Mouse (Mus musculus): ENCODE measurements at regions not wholly inside any gene's neighbourhood (a gene's known extent, or its start where the extent isn't known, plus 50 kb on each side); places are given as distances from the start of the nearest gene placed in this dataset.

- H3K27ac ChIP-seq (ENCODE audit: control insufficient read depth, insufficient read depth, low read length), result no peak overlapping the region
- no peak for DNase-seq
- 25% methylated on average over 9 of the region's 9 CpGs for WGBS
Observed at GRCm38 (mm10) chr12:78098765-78099194, 95.3 kb upstream of the Gm6657 start.

GRCm38 (mm10) chr12:78099761-78100160 lies 94.3 kb upstream of the Gm6657 start:
- 93% methylated on average over 4 of the region's 4 CpGs for WGBS
- no peak for DNase-seq
- Histone ChIP-seq H3K4me3 (ENCODE audit: control insufficient read depth, insufficient read depth, low read length) (no peak overlapping the region), H3K27ac (ENCODE audit: control insufficient read depth, insufficient read depth, low read length) (no peak overlapping the region), H3K36me3 (ENCODE audit: control insufficient read depth, insufficient read depth, low read length) (no peaks in the 10 kb centered on the region), H3K4me1 (replicated peaks; ENCODE audit: control insufficient read depth, insufficient read depth, low read length) (no peaks in the 10 kb centered on the region), H3K27me3 (ENCODE audit: control insufficient read depth, insufficient read depth, low read length) (no peaks in the 10 kb centered on the region)
- TF ChIP-seq CTCF (IDR thresholded peaks at IDR 0.05; ENCODE audit: borderline replicate concordance, control insufficient read depth, extremely low read depth, insufficient read depth, low read length, poor library complexity) (no peak), POLR2A (IDR thresholded peaks at IDR 0.05; ENCODE audit: control insufficient read depth, extremely low read depth, insufficient read depth, low read length, poor library complexity) (no peak)

More at GRCm38 (mm10) chr12:78098765-78099194, 95.3 kb upstream of the Gm6657 start:
- no peak for TF ChIP-seq CTCF (IDR thresholded peaks at IDR 0.05; ENCODE audit: borderline replicate concordance, control insufficient read depth, extremely low read depth, insufficient read depth, low read length, poor library complexity)
- no peak for TF ChIP-seq POLR2A (IDR thresholded peaks at IDR 0.05; ENCODE audit: control insufficient read depth, extremely low read depth, insufficient read depth, low read length, poor library complexity)
- Histone ChIP-seq H3K4me1 (replicated peaks; ENCODE audit: control insufficient read depth, insufficient read depth, low read length) (no peaks in the 10 kb centered on the region), H3K4me3 (ENCODE audit: control insufficient read depth, insufficient read depth, low read length) (no peak overlapping the region), H3K36me3 (ENCODE audit: control insufficient read depth, insufficient read depth, low read length) (no peaks in the 10 kb centered on the region), H3K27me3 (ENCODE audit: control insufficient read depth, insufficient read depth, low read length) (no peaks in the 10 kb centered on the region)

DNA sequence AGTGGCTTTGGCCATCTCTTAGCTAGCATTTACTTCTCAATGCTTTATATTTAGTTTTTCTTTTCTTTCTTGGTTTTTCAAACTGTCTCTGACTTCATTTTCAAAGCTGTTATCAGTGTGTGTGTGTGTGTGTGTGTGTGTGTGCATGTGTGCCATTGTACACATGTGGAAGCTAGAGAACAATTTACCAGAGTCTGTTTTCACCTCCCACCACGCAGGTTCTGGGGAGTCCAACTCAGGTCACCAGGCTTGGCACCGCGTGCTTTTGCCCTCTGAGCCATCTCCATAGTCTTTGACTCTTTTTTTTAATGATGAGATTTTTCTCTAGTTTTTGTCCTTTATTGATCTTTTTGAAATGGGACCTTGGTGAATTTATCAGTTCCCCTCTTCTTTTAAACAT lies 93.3 kb upstream of the Gm6657 start:
- H3K4me1 ChIP-seq (replicated peaks; ENCODE audit: control insufficient read depth, insufficient read depth, low read length), result no peaks in the 10 kb centered on the region
- no peaks in the 10 kb centered on the region for H3K27me3 ChIP-seq (ENCODE audit: control insufficient read depth, insufficient read depth, low read length)
- H3K4me3 ChIP-seq (ENCODE audit: control insufficient read depth, insufficient read depth, low read length), result no peak overlapping the region
- WGBS, result 97% methylated on average over 3 of the region's 3 CpGs
- TF ChIP-seq CTCF (IDR thresholded peaks at IDR 0.05; ENCODE audit: borderline replicate concordance, control insufficient read depth, extremely low read depth, insufficient read depth, low read length, poor library complexity) (no peak), POLR2A (IDR thresholded peaks at IDR 0.05; ENCODE audit: control insufficient read depth, extremely low read depth, insufficient read depth, low read length, poor library complexity) (no peak)
- H3K27ac ChIP-seq (ENCODE audit: control insufficient read depth, insufficient read depth, low read length), result no peak overlapping the region
- no peaks in the 10 kb centered on the region for H3K36me3 ChIP-seq (ENCODE audit: control insufficient read depth, insufficient read depth, low read length)
- no peak for DNase-seq

DNA sequence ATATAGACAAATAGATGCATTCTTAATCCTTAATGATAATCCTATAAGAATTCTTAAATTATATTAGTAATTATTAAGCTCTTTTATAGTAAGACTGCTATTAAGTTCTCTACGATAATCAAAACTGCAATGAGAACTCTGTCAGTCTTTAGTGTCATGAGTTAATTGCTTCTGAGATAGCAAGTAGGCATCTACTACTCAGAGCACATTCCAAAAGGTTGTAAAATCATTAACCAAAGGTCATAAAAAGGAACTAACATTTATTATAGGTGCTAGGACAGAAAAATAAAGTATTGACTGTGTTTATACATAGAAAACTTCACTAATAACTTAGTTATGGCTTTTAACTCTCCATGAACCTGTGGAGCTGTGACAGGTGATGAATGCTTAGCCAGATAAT lies 84.1 kb upstream of the Gm6657 start:
- Histone ChIP-seq H3K27ac (ENCODE audit: control insufficient read depth, insufficient read depth, low read length) (no peak overlapping the region), H3K4me3 (ENCODE audit: control insufficient read depth, insufficient read depth, low read length) (no peak overlapping the region), H3K36me3 (ENCODE audit: control insufficient read depth, insufficient read depth, low read length) (no peaks in the 10 kb centered on the region), H3K27me3 (ENCODE audit: control insufficient read depth, insufficient read depth, low read length) (no peaks in the 10 kb centered on the region), H3K4me1 (replicated peaks; ENCODE audit: control insufficient read depth, insufficient read depth, low read length) (no peaks in the 10 kb centered on the region)
- TF ChIP-seq CTCF (IDR thresholded peaks at IDR 0.05; ENCODE audit: borderline replicate concordance, control insufficient read depth, extremely low read depth, insufficient read depth, low read length, poor library complexity) (no peak), POLR2A (IDR thresholded peaks at IDR 0.05; ENCODE audit: control insufficient read depth, extremely low read depth, insufficient read depth, low read length, poor library complexity) (no peak)
- DNase-seq, result no peak
- WGBS, result 93% methylated on average over 1 of the region's 1 CpGs

DNA sequence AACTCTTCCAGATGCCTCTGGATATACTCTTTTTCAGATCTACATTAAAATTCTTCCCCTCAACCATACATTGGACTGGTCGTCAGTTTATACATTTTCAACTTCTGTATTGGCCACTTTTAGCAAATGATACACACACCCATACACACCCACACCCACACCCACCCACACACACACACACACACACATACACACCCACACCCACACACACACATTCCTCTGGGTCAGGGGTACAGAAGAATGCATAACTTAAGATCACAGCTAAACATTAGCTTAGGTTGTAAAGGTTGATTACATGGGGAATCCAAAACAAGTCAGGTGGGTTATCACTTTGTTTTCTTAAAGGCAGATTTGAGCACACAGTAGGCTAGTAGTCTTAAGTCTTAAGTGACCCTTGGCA lies 75.9 kb upstream of the Gm6657 start:
- Histone ChIP-seq H3K36me3 (ENCODE audit: control insufficient read depth, insufficient read depth, low read length) (no peaks in the 10 kb centered on the region), H3K4me3 (ENCODE audit: control insufficient read depth, insufficient read depth, low read length) (no peak overlapping the region), H3K27me3 (ENCODE audit: control insufficient read depth, insufficient read depth, low read length) (no peaks in the 10 kb centered on the region), H3K4me1 (replicated peaks; ENCODE audit: control insufficient read depth, insufficient read depth, low read length) (no peaks in the 10 kb centered on the region), H3K27ac (ENCODE audit: control insufficient read depth, insufficient read depth, low read length) (no peak overlapping the region)
- 95% methylated on average over 1 of the region's 1 CpGs for WGBS
- no peak for DNase-seq
- TF ChIP-seq CTCF (IDR thresholded peaks at IDR 0.05; ENCODE audit: borderline replicate concordance, control insufficient read depth, extremely low read depth, insufficient read depth, low read length, poor library complexity) (no peak), POLR2A (IDR thresholded peaks at IDR 0.05; ENCODE audit: control insufficient read depth, extremely low read depth, insufficient read depth, low read length, poor library complexity) (no peak)

DNA sequence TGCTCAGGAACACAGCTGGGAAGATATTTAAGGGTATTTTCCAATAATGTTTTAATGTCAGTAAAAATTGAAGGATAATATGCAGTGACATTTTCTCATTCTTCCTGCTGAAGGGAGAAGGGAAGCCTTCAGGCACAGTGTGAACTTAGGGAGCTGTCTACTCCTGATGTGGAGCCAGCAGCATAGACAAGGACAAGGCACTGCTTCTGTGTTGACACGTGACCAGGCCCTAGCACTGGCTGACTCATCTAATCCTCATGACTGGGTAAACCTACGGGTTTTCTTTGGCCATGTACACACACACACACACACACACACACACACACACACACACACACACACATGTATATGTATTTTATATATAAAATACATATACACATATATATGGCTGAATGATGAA lies 74.8 kb upstream of the Gm6657 start:
- H3K27ac ChIP-seq (ENCODE audit: control insufficient read depth, insufficient read depth, low read length), result no peak overlapping the region
- DNase-seq, result no peak
- H3K27me3 ChIP-seq (ENCODE audit: control insufficient read depth, insufficient read depth, low read length), result no peaks in the 10 kb centered on the region
- no peaks in the 10 kb centered on the region for H3K4me1 ChIP-seq (replicated peaks; ENCODE audit: control insufficient read depth, insufficient read depth, low read length)
- H3K4me3 ChIP-seq (ENCODE audit: control insufficient read depth, insufficient read depth, low read length), result no peak overlapping the region
- no peak for TF ChIP-seq POLR2A (IDR thresholded peaks at IDR 0.05; ENCODE audit: control insufficient read depth, extremely low read depth, insufficient read depth, low read length, poor library complexity)
- no peak for TF ChIP-seq CTCF (IDR thresholded peaks at IDR 0.05; ENCODE audit: borderline replicate concordance, control insufficient read depth, extremely low read depth, insufficient read depth, low read length, poor library complexity)
- 87% methylated on average over 2 of the region's 2 CpGs for WGBS
- no peaks in the 10 kb centered on the region for H3K36me3 ChIP-seq (ENCODE audit: control insufficient read depth, insufficient read depth, low read length)

- 85% methylated on average over 5 of the region's 5 CpGs for whole genome bisulfite sequencing
- Histone ChIP-seq H3K4me1 (replicated peaks; ENCODE audit: control insufficient read depth, insufficient read depth, low read length) (no peaks in the 10 kb centered on the region), H3K27ac (ENCODE audit: control insufficient read depth, insufficient read depth, low read length) (no peak overlapping the region), H3K4me3 (ENCODE audit: control insufficient read depth, insufficient read depth, low read length) (no peak overlapping the region), H3K27me3 (ENCODE audit: control insufficient read depth, insufficient read depth, low read length) (no peaks in the 10 kb centered on the region), H3K36me3 (ENCODE audit: control insufficient read depth, insufficient read depth, low read length) (no peaks in the 10 kb centered on the region)
- TF ChIP-seq CTCF (IDR thresholded peaks at IDR 0.05; ENCODE audit: borderline replicate concordance, control insufficient read depth, extremely low read depth, insufficient read depth, low read length, poor library complexity) (no peak), POLR2A (IDR thresholded peaks at IDR 0.05; ENCODE audit: control insufficient read depth, extremely low read depth, insufficient read depth, low read length, poor library complexity) (no peak)
- DNase-seq, result no peak
Observed at GRCm38 (mm10) chr12:78119855-78120254, 74.2 kb upstream of the Gm6657 start.
